Mouse (Mus musculus): Measurements from ENCODE around the gene Glp2r. TPM values are rescaled to one million over a fixed set of nuclear protein-coding genes. Genes with fewer than 3 reads are reported as not detected.

Gene Glp2r
- polyA plus RNA-seq, 1 experiment from 2014 or later: not detected

- no peaks in the 10 kb centered on the region for H3K36me3 ChIP-seq
- no peaks in the 10 kb centered on the region for H3K9me3 ChIP-seq (replicated peaks)
- WGBS: 90% methylated on average over 5 of the region's 5 CpGs
These were observed 49.5 kb downstream of the Glp2r start for GRCm38 (mm10) chr11:67721485-67721884.

GRCm38 (mm10) chr11:67715382-67715781 is 55.6 kb downstream of the Glp2r start:
- no peaks in the 10 kb centered on the region for H3K9me3 ChIP-seq (replicated peaks)
- H3K4me3 ChIP-seq: no peak overlapping the region
- H3K36me3 ChIP-seq: no peaks in the 10 kb centered on the region
- WGBS: 88% methylated on average over 4 of the region's 4 CpGs
- H3K4me1 ChIP-seq: peaks cover 3% of the 10 kb centered on the region; the same call in 1 of the 2 replicates
- no peak for DNase-seq (ENCODE audit: low spot score)
- H3K27ac ChIP-seq: no peak overlapping the region
- no peaks in the 10 kb centered on the region for H3K27me3 ChIP-seq (ENCODE audit: low read depth, poor library complexity, severe bottlenecking)

More at GRCm38 (mm10) chr11:67721485-67721884, 49.5 kb downstream of the Glp2r start:
- Histone ChIP-seq H3K27ac (no peak overlapping the region), H3K4me3 (no peak overlapping the region), H3K4me1 (no peaks in the 10 kb centered on the region), H3K27me3 (ENCODE audit: low read depth, poor library complexity, severe bottlenecking) (no peaks in the 10 kb centered on the region)
- DNase-seq (ENCODE audit: low spot score): no peak

GRCm38 (mm10) chr11:67712976-67713375 is 58.0 kb downstream of the Glp2r start:
- Histone ChIP-seq H3K27me3 (ENCODE audit: low read depth, poor library complexity, severe bottlenecking) (no peaks in the 10 kb centered on the region), H3K4me3 (no peak overlapping the region), H3K27ac (no peak overlapping the region), H3K4me1 (peaks cover 3% of the 10 kb centered on the region; the same call in 1 of the 2 replicates), H3K9me3 (replicated peaks) (no peaks in the 10 kb centered on the region), H3K36me3 (no peaks in the 10 kb centered on the region)
- no peak for DNase-seq (ENCODE audit: low spot score)
- 89% methylated on average over 4 of the region's 4 CpGs for WGBS

GRCm38 (mm10) chr11:67694703-67695376 is 76.1 kb downstream of the Glp2r start, which contains the start of gene Rcvrn:
Gene Rcvrn, plus strand, starts transcription at chr11:67695326.
- Histone ChIP-seq H3K4me3 (no peak within 1 kb of the TSS), H3K9me3 (replicated peaks) (no peaks in the 10 kb centered on the region), H3K36me3 (no peaks in the 10 kb centered on the region), H3K4me1 (peaks cover 5% of the 10 kb centered on the region; the same call in 1 of the 2 replicates), H3K27me3 (ENCODE audit: low read depth, poor library complexity, severe bottlenecking) (peaks cover 5% of the 10 kb centered on the region; the same call in 1 of the 2 replicates), H3K27ac (no peak within 1 kb of the TSS)
- 73% methylated on average over 7 of the region's 7 CpGs for WGBS
- no peak for DNase-seq (ENCODE audit: low spot score)

GRCm38 (mm10) chr11:67686109-67686508 is 84.8 kb downstream of the Glp2r start:
- Histone ChIP-seq H3K27ac (no peak overlapping the region), H3K9me3 (replicated peaks) (no peaks in the 10 kb centered on the region), H3K4me3 (no peak overlapping the region), H3K4me1 (peaks cover 9% of the 10 kb centered on the region; the same call in 1 of the 2 replicates), H3K36me3 (no peaks in the 10 kb centered on the region), H3K27me3 (ENCODE audit: low read depth, poor library complexity, severe bottlenecking) (no peaks in the 10 kb centered on the region)
- no peak for DNase-seq (ENCODE audit: low spot score)
- WGBS: 87% methylated on average over 2 of the region's 2 CpGs

- no peaks in the 10 kb centered on the region for H3K36me3 ChIP-seq
- no peak overlapping the region for H3K27ac ChIP-seq
- no peaks in the 10 kb centered on the region for H3K4me1 ChIP-seq
- DNase-seq (ENCODE audit: low spot score): no peak
- 77% methylated on average over 3 of the region's 3 CpGs for WGBS
- no peaks in the 10 kb centered on the region for H3K9me3 ChIP-seq (replicated peaks)
- no peaks in the 10 kb centered on the region for H3K27me3 ChIP-seq (ENCODE audit: low read depth, poor library complexity, severe bottlenecking)
- H3K4me3 ChIP-seq: no peak overlapping the region
These were observed 89.1 kb downstream of the Glp2r start for GRCm38 (mm10) chr11:67681871-67682270.

- no peaks in the 10 kb centered on the region for H3K9me3 ChIP-seq (replicated peaks)
- H3K27ac ChIP-seq: no peak overlapping the region
- no peaks in the 10 kb centered on the region for H3K4me1 ChIP-seq
- no peaks in the 10 kb centered on the region for H3K27me3 ChIP-seq (ENCODE audit: low read depth, poor library complexity, severe bottlenecking)
- H3K4me3 ChIP-seq: no peak overlapping the region
- 95% methylated on average over 2 of the region's 2 CpGs for WGBS
- DNase-seq (ENCODE audit: low spot score): no peak
- H3K36me3 ChIP-seq: no peaks in the 10 kb centered on the region
These were observed 91.0 kb downstream of the Glp2r start for GRCm38 (mm10) chr11:67679930-67680329.

GRCm38 (mm10) chr11:67679300-67679699 is 91.7 kb downstream of the Glp2r start:
- Histone ChIP-seq H3K4me3 (no peak overlapping the region), H3K4me1 (no peaks in the 10 kb centered on the region), H3K36me3 (no peaks in the 10 kb centered on the region), H3K27ac (no peak overlapping the region), H3K27me3 (ENCODE audit: low read depth, poor library complexity, severe bottlenecking) (no peaks in the 10 kb centered on the region), H3K9me3 (replicated peaks) (no peaks in the 10 kb centered on the region)
- WGBS: 81% methylated on average over 5 of the region's 5 CpGs
- DNase-seq (ENCODE audit: low spot score): no peak

- H3K4me1 ChIP-seq: no peaks in the 10 kb centered on the region
- H3K36me3 ChIP-seq: no peaks in the 10 kb centered on the region
- no peak overlapping the region for H3K4me3 ChIP-seq
- H3K27me3 ChIP-seq (ENCODE audit: low read depth, poor library complexity, severe bottlenecking): no peaks in the 10 kb centered on the region
- H3K9me3 ChIP-seq (replicated peaks): no peaks in the 10 kb centered on the region
- WGBS: 67% methylated on average over 12 of the region's 12 CpGs
- no peak overlapping the region for H3K27ac ChIP-seq
- peak; percentile 50 for DNase-seq (ENCODE audit: low spot score)
These were observed 95.1 kb downstream of the Glp2r start for GRCm38 (mm10) chr11:67675562-67676540.

GRCm38 (mm10) chr11:67672140-67672539 is 98.8 kb downstream of the Glp2r start:
- DNase-seq (ENCODE audit: low spot score): no peak
- WGBS: 78% methylated on average over 5 of the region's 5 CpGs
- H3K4me3 ChIP-seq: no peak overlapping the region
- H3K27ac ChIP-seq: no peak overlapping the region
- no peaks in the 10 kb centered on the region for H3K27me3 ChIP-seq (ENCODE audit: low read depth, poor library complexity, severe bottlenecking)
- peaks cover 6% of the 10 kb centered on the region for H3K4me1 ChIP-seq
- no peaks in the 10 kb centered on the region for H3K9me3 ChIP-seq (replicated peaks)
- H3K36me3 ChIP-seq: no peaks in the 10 kb centered on the region

- Histone ChIP-seq H3K27ac (no peak overlapping the region), H3K36me3 (no peaks in the 10 kb centered on the region), H3K9me3 (replicated peaks) (no peaks in the 10 kb centered on the region), H3K27me3 (ENCODE audit: low read depth, poor library complexity, severe bottlenecking) (no peaks in the 10 kb centered on the region), H3K4me1 (peaks cover 6% of the 10 kb centered on the region), H3K4me3 (no peak overlapping the region)
- DNase-seq (ENCODE audit: low spot score): no peak
- 95% methylated on average over 6 of the region's 6 CpGs for WGBS
These were observed 100.9 kb downstream of the Glp2r start for GRCm38 (mm10) chr11:67670031-67670430.

GRCm38 (mm10) chr11:67668460-67669007 is 102.4 kb downstream of the Glp2r start:
- Histone ChIP-seq H3K36me3 (no peaks in the 10 kb centered on the region), H3K27me3 (ENCODE audit: low read depth, poor library complexity, severe bottlenecking) (no peaks in the 10 kb centered on the region), H3K4me1 (peaks cover 6% of the 10 kb centered on the region), H3K27ac (no peak overlapping the region), H3K9me3 (replicated peaks) (no peaks in the 10 kb centered on the region), H3K4me3 (no peak overlapping the region)
- DNase-seq (ENCODE audit: low spot score): no peak
- WGBS: 90% methylated on average over 3 of the region's 3 CpGs

All from limb, embryonic 10.5 days (tissue).